Mouse (Mus musculus) WW6 (cell line): ENCODE measurements around the gene Lrsam1.

Source experiments
- DNase-seq: peaks from one replicate; pipeline ENCODE4 v3.0.0-alpha.2; 2013; ENCODE audit warnings: low read depth, low spot score

The Lrsam1 gene

GRCm38 (mm10) chr2:32966689-32967631 is 5.5 kb upstream of the Lrsam1 start:
- DNase-seq = no peak

GRCm38 (mm10) chr2:32966184-32966688 is 4.8 kb upstream of the Lrsam1 start:
- no peak for DNase-seq

- no peak for DNase-seq
These were observed 4.2 kb upstream of the Lrsam1 start for GRCm38 (mm10) chr2:32965511-32966183.

- DNase-seq = no peak
These were observed 3.4 kb upstream of the Lrsam1 start for GRCm38 (mm10) chr2:32964659-32965457.

- no peak for DNase-seq
These were observed 2.6 kb upstream of the Lrsam1 start for GRCm38 (mm10) chr2:32963981-32964380.

GRCm38 (mm10) chr2:32963544-32963943 is 2.1 kb upstream of the Lrsam1 start:
- no peak for DNase-seq

GRCm38 (mm10) chr2:32962875-32963220 is 1.4 kb upstream of the Lrsam1 start:
- DNase-seq = no peak

- DNase-seq = no peak
These were observed 854 bp upstream of the Lrsam1 start for GRCm38 (mm10) chr2:32962062-32962874.

GRCm38 (mm10) chr2:32960273-32960672 is 1.1 kb downstream of the Lrsam1 start:
- DNase-seq = no peak

GRCm38 (mm10) chr2:32957344-32957743 is 4.1 kb downstream of the Lrsam1 start:
- DNase-seq = no peak

GRCm38 (mm10) chr2:32954581-32954980 is 6.8 kb downstream of the Lrsam1 start:
- DNase-seq = no peak

- DNase-seq = no peak
These were observed 14.0 kb downstream of the Lrsam1 start for GRCm38 (mm10) chr2:32947454-32947853.

- DNase-seq = no peak
These were observed 20.9 kb downstream of the Lrsam1 start for GRCm38 (mm10) chr2:32940483-32940882.

GRCm38 (mm10) chr2:32939418-32939817 is 22.0 kb downstream of the Lrsam1 start:
- peak; percentile 83 for DNase-seq

- no peak for DNase-seq
These were observed 22.7 kb downstream of the Lrsam1 start for GRCm38 (mm10) chr2:32938741-32939140.

GRCm38 (mm10) chr2:32931730-32932129 is 29.7 kb downstream of the Lrsam1 start:
- DNase-seq = no peak

- no peak for DNase-seq
These were observed 32.2 kb downstream of the Lrsam1 start for GRCm38 (mm10) chr2:32928947-32929829.

GRCm38 (mm10) chr2:32928235-32928946 is 33.0 kb downstream of the Lrsam1 start:
- DNase-seq = peak; percentile 69

- no peak for DNase-seq
These were observed 33.7 kb downstream of the Lrsam1 start for GRCm38 (mm10) chr2:32927624-32928234.
